Mouse (Mus musculus): ENCODE results near the gene Fstl5. TPM values are rescaled to one million over a fixed set of nuclear protein-coding genes. Genes with fewer than 3 reads are reported as not detected.

The Fstl5 gene
- polyA plus RNA-seq, 1 experiment, result not detected

DNA sequence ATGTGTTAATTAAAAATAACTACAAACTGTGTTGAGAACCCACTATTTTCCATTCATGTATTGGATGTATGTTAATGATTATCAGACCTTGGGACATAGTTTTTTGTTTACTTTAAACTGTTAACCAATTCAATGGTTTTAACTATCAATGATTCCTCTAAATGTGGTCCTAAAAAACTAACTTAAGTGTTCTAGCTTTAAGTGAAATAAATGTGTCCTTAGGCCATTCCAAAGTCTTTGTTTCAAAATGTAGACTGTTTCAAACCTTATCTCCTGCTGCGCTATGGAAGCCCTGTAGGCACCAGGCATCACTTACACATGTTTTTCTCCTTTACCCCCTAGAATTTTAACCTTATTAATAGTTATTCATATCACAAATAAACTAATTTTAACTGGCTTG is 546.0 kb downstream of the Fstl5 start:
- H3K4me3 ChIP-seq (replicated peaks), result no peak overlapping the region
- no peak for TF ChIP-seq GATA1 (IDR thresholded peaks at IDR 0.05; ENCODE audit: low read length)
- no peak for TF ChIP-seq TAL1 (IDR thresholded peaks at IDR 0.05; ENCODE audit: low read length)
- no peaks in the 10 kb centered on the region for H3K27me3 ChIP-seq (ENCODE audit: control insufficient read depth)
- H3K9me3 ChIP-seq (ENCODE audit: control insufficient read depth, low read length), result no peaks in the 10 kb centered on the region
- H3K36me3 ChIP-seq (ENCODE audit: control insufficient read depth), result no peaks in the 10 kb centered on the region
- H3K4me1 ChIP-seq (ENCODE audit: control insufficient read depth), result no peaks in the 10 kb centered on the region

DNA sequence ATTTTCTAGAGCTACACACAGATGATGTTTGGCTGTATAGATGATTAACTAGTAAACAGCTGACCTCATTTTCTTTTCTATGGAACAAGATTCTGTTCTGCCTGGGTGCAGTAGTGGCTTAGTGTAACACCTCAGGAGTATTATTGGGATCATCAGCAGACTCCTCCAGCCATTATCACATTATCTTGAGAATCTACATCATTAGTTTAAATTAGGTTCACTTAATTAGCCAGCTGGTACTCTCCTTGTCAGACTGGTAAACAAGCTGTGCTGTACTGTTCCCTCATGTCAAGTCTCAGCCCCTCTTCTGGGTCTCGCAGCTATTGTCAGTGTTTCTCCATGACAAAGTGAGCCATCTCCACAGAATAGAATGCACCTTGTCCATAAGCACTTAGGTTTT is 580.2 kb downstream of the Fstl5 start:
- TF ChIP-seq TAL1 (IDR thresholded peaks at IDR 0.05; ENCODE audit: low read length), result no peak
- no peak for TF ChIP-seq GATA1 (IDR thresholded peaks at IDR 0.05; ENCODE audit: low read length)
- H3K36me3 ChIP-seq (ENCODE audit: control insufficient read depth), result no peaks in the 10 kb centered on the region
- H3K4me3 ChIP-seq (replicated peaks), result no peak overlapping the region
- H3K9me3 ChIP-seq (ENCODE audit: control insufficient read depth, low read length), result no peaks in the 10 kb centered on the region
- no peaks in the 10 kb centered on the region for H3K27me3 ChIP-seq (ENCODE audit: control insufficient read depth)
- no peaks in the 10 kb centered on the region for H3K4me1 ChIP-seq (ENCODE audit: control insufficient read depth)

DNA sequence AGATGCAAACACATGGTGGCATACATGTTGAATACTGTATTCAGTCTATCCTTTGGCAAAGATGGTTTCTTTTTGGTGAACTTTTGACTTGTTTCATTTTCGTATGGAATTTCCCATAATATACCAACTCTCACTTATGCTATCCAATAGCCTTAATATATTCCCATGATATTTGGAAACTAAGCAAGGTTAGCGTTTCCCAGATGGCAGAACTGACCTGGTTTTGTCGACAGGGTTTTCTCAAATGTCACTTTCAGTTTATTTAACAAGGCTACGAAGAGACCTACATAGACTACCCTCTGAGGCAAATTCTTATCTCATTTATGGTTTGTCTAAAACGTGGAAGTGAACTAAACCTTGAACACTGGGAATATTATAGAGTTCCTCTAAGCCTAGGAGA is 596.8 kb downstream of the Fstl5 start:
- no peak overlapping the region for H3K4me3 ChIP-seq (replicated peaks)
- no peaks in the 10 kb centered on the region for H3K9me3 ChIP-seq (ENCODE audit: control insufficient read depth, low read length)
- no peaks in the 10 kb centered on the region for H3K4me1 ChIP-seq (ENCODE audit: control insufficient read depth)
- TF ChIP-seq TAL1 (IDR thresholded peaks at IDR 0.05; ENCODE audit: low read length) (no peak), GATA1 (IDR thresholded peaks at IDR 0.05; ENCODE audit: low read length) (no peak)
- H3K27me3 ChIP-seq (ENCODE audit: control insufficient read depth), result no peaks in the 10 kb centered on the region
- no peaks in the 10 kb centered on the region for H3K36me3 ChIP-seq (ENCODE audit: control insufficient read depth)

DNA sequence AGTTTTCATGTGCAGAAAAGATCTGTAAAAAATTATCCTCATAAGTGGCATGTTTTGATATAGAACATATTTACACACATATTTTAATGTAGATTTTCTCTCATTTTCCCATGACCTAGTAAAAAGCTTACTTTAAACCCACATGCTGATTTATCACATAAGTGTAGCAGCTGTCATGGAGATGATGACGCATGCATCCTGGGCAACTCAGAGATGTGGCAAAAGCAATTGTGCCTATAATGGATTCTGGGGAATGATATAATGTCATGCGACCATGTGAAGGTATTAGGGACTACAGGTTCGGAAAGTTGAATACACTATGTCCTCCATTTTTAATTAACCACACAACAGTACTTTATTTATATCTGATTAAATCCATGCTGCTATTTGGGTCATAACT is 601.9 kb downstream of the Fstl5 start:
- Histone ChIP-seq H3K27me3 (ENCODE audit: control insufficient read depth) (no peaks in the 10 kb centered on the region), H3K9me3 (ENCODE audit: control insufficient read depth, low read length) (no peaks in the 10 kb centered on the region), H3K4me3 (replicated peaks) (no peak overlapping the region), H3K36me3 (ENCODE audit: control insufficient read depth) (no peaks in the 10 kb centered on the region), H3K4me1 (ENCODE audit: control insufficient read depth) (no peaks in the 10 kb centered on the region)
- no peak for TF ChIP-seq GATA1 (IDR thresholded peaks at IDR 0.05; ENCODE audit: low read length)
- TF ChIP-seq TAL1 (IDR thresholded peaks at IDR 0.05; ENCODE audit: low read length), result no peak

DNA sequence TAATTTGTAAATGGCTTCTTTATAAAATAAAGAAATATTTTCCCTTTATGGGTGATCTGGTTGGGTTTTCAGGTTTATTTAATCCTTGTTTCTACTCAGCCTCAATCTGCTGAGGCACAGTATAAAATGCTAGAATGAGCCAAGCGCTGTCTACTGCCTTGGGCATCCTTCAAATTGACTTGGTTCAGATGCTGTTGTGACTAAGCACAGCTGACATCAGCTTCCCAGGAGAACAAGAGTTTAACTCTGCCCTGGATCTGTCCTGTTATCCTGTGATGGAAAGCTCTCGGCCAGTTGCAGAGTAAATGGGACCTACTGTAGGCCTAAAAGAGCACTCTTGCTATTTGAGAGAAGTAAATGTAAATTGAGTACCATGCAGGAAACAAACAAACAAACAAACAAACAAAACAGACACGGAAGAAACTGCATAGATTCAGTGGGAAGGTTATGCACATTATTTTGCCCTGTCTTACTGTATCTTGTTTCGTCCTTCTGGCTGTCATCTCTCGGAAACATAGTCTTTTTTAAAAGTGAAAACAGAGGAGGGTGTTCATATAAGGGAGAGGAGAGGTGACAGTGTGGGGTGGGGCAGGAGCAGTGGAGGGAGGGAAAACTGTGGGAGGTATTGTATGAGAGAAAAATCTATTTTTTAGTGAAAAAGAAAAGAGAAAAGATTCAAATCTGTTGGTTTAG is 605.9 kb downstream of the Fstl5 start:
- no peaks in the 10 kb centered on the region for H3K9me3 ChIP-seq (ENCODE audit: control insufficient read depth, low read length)
- no peak for TF ChIP-seq TAL1 (IDR thresholded peaks at IDR 0.05; ENCODE audit: low read length)
- TF ChIP-seq GATA1 (IDR thresholded peaks at IDR 0.05; ENCODE audit: low read length), result no peak
- no peaks in the 10 kb centered on the region for H3K27me3 ChIP-seq (ENCODE audit: control insufficient read depth)

DNA sequence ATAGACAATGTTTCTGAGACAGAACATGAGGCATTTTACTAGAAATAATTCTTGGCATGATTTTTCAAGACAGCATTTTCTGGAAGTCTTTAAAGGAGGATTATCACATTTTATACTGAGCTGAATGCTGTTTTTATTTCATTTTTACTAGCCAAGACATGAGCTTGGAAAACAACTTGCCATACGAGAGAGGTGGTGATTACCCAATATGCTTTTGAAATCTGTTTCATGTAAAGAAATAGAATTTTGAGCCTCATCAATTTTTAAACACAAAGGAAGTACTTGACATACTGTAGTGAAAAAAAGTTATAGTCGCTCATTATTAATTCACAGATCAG is 606.4 kb downstream of the Fstl5 start:
- no peak for TF ChIP-seq GATA1 (IDR thresholded peaks at IDR 0.05; ENCODE audit: low read length)
- no peak for TF ChIP-seq TAL1 (IDR thresholded peaks at IDR 0.05; ENCODE audit: low read length)
- Histone ChIP-seq H3K36me3 (ENCODE audit: control insufficient read depth) (no peaks in the 10 kb centered on the region), H3K4me1 (ENCODE audit: control insufficient read depth) (no peaks in the 10 kb centered on the region), H3K4me3 (replicated peaks) (no peak overlapping the region), H3K27me3 (ENCODE audit: control insufficient read depth) (no peaks in the 10 kb centered on the region), H3K9me3 (ENCODE audit: control insufficient read depth, low read length) (no peaks in the 10 kb centered on the region)

More for the DNA sequence above, 605.9 kb downstream of the Fstl5 start:
- Histone ChIP-seq H3K4me1 (ENCODE audit: control insufficient read depth) (no peaks in the 10 kb centered on the region), H3K4me3 (replicated peaks) (no peak overlapping the region), H3K36me3 (ENCODE audit: control insufficient read depth) (no peaks in the 10 kb centered on the region)

DNA sequence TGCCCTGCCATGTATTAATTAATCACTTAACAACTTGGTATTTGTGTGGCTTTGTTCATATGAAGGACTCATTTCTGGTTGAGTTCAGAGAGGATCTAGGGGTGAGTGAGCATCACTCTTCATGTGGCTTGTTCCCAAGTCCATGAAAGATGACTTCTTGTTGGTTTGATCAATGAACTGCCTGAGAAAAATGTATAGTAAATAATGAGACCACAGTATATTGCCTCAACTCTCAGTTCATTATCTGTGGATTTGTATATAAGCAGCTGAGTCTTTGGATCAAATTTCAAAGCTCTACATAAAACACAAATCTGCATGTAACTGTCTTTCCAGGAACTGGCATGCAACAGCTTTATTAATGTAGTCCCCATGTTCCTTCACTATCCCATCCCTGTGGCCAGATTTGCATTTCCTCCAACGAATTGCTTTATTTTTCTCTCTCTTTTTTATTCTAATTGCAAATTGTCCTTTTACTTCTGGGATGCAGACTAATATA is 623.1 kb downstream of the Fstl5 start:
- Histone ChIP-seq H3K4me3 (replicated peaks) (no peak overlapping the region), H3K36me3 (ENCODE audit: control insufficient read depth) (no peaks in the 10 kb centered on the region), H3K27me3 (ENCODE audit: control insufficient read depth) (no peaks in the 10 kb centered on the region), H3K4me1 (ENCODE audit: control insufficient read depth) (no peaks in the 10 kb centered on the region), H3K9me3 (ENCODE audit: control insufficient read depth, low read length) (no peaks in the 10 kb centered on the region)
- TF ChIP-seq TAL1 (IDR thresholded peaks at IDR 0.05; ENCODE audit: low read length) (no peak), GATA1 (IDR thresholded peaks at IDR 0.05; ENCODE audit: low read length) (no peak)

DNA sequence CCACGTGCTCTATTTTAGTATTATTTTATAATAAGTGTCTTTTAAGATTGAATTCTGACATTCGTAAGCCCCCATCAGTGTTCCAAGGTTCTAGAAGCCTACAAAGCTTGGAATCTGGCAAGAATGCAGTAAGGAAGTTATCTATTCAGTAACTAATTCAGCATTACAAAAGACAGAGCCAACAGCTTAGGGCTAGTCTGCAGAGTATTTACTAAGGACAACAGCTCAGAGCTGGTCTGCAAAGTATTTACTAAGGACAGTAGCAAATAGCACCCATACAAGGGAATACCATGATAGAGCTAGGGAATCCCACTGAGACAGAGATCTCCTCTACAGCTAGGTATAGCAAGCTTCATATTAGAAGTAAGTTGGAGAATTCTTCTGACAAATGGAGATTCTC is 665.2 kb downstream of the Fstl5 start:
- Histone ChIP-seq H3K36me3 (ENCODE audit: control insufficient read depth) (no peaks in the 10 kb centered on the region), H3K4me1 (ENCODE audit: control insufficient read depth) (no peaks in the 10 kb centered on the region), H3K4me3 (replicated peaks) (no peak overlapping the region), H3K27me3 (ENCODE audit: control insufficient read depth) (no peaks in the 10 kb centered on the region), H3K9me3 (ENCODE audit: control insufficient read depth, low read length) (peaks cover 2% of the 10 kb centered on the region; the same call in 1 of the 2 replicates)
- TF ChIP-seq GATA1 (IDR thresholded peaks at IDR 0.05; ENCODE audit: low read length), result no peak

Other genes with a start within 250 kb of the Fstl5 start
- gene Golim4, start 117.3 kb upstream of the Fstl5 start, polyA plus RNA-seq (2012), result 2.3 and 2.9 TPM in 2 replicates